Mouse (Mus musculus) liver, embryonic 15.5 days (tissue): ENCODE measurements around the gene Lsr. TPM values are rescaled to one million over a fixed set of nuclear protein-coding genes. Genes with fewer than 3 reads are reported as not detected.
"Not testable (repeated sequence)": the region's sequence is repeated elsewhere in the genome, so short reads cannot be mapped to it uniquely, and the experiment has no call there.

Experiments used
- ATAC-seq: fragments of 200-750 bp; cut with Nextera tagmentation; 2 replicates; pipeline ENCODE4 v1.8.0; 2017; ENCODE audit warnings: moderate number of reproducible peaks, mild to moderate bottlenecking, moderate library complexity; ENCODE audit not compliant: insufficient read depth
- H3K27ac ChIP-seq: fragments of 300-500 bp; sonication (generic); replicated peaks from 2 replicates; pipeline ENCODE4 v1.5.1; 2015; ENCODE audit warnings: mild to moderate bottlenecking, inconsistent platforms
- H3K27me3 ChIP-seq: fragments of 300-500 bp; sonication (generic); 2 replicates; pipeline ENCODE4 v1.6.1; 2015; ENCODE audit warnings: mild to moderate bottlenecking, inconsistent platforms
- H3K36me3 ChIP-seq: fragments of 300-500 bp; sonication (generic); replicated peaks from 2 replicates; pipeline ENCODE4 v1.6.1; 2015; ENCODE audit warnings: moderate library complexity, mild to moderate bottlenecking, inconsistent platforms
- H3K4me1 ChIP-seq: fragments of 300-500 bp; sonication (generic); replicated peaks from 2 replicates; pipeline ENCODE4 v1.6.1; 2015; ENCODE audit warnings: inconsistent platforms
- H3K4me2 ChIP-seq: fragments of 300-500 bp; sonication (generic); 2 replicates; pipeline ENCODE4 v1.6.1; 2015; ENCODE audit warnings: moderate library complexity, mild to moderate bottlenecking, inconsistent platforms
- H3K4me3 ChIP-seq: fragments of 300-500 bp; sonication (generic); replicated peaks from 2 replicates; pipeline ENCODE4 v1.5.1; 2015; ENCODE audit warnings: mild to moderate bottlenecking, inconsistent platforms
- H3K9ac ChIP-seq: fragments of 300-500 bp; sonication (generic); 2 replicates; pipeline ENCODE4 v1.6.1; 2015; ENCODE audit warnings: moderate library complexity, mild to moderate bottlenecking, inconsistent platforms
- H3K9me3 ChIP-seq: fragments of 300-500 bp; sonication (generic); replicated peaks from 2 replicates; pipeline ENCODE4 v1.6.1; 2016; ENCODE audit warnings: inconsistent platforms
- WGBS: fragments of 180-500 bp; shearing (Covaris S2); methylation state at CpG from one replicate; pipeline ENCODE4 v1.1.7; 2015; ENCODE audit warnings: mixed read lengths; ENCODE audit not compliant: insufficient replicate concordance; 5-methylcytosine and 5-hydroxymethylcytosine counted together
- polyA plus RNA-seq: library from polyadenylated mRNA; unstranded; fragments of >200 nt; fragmentation: Nextera tagmentation; extraction: Ambion mirVana; gene quantifications from 2 replicates; pipeline ENCODE4 v1.2.1, GENCODE M21; 2015

The Lsr gene
- polyA plus RNA-seq, 1 experiment from 2014 or later: 28.1 TPM

- Histone ChIP-seq H3K9me3 (no peaks in the 10 kb centered on the region), H3K36me3 (peaks cover 75% of the 10 kb centered on the region), H3K9ac (no peak overlapping the region), H3K4me1 (peaks cover 46% of the 10 kb centered on the region), H3K4me3 (no peak overlapping the region), H3K4me2 (no peak overlapping the region), H3K27ac (peak overlapping the region; percentile 21; the same call in 1 of the 2 replicates), H3K27me3 (no peaks in the 10 kb centered on the region)
- 71% methylated on average over 3 of the region's 3 CpGs for WGBS
- ATAC-seq: peak; percentile 32
Observed at GRCm38 (mm10) chr7:30954036-30954435, 19.2 kb downstream of the Lsr start.

DNA sequence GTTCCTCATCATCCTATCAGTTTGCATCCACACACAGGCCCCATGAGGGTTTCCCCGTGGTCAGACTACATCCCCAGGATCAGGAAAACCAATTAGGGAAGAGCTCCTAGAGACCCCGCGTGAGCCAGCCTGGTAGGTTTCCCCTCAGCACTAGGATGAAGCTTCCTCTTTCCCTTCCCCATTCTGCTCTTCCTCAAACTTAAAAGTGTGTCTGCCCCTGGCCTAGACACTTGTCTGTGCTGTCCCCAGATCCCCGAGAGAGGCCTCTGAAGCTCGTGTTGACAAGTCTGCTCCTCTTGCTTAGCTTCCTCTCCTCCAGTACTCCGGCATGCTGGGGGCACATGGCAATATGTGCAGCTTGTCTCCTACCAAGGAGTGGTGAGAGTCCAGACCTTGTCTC lies 19.8 kb downstream of the Lsr start:
- Histone ChIP-seq H3K9me3 (no peaks in the 10 kb centered on the region), H3K4me1 (peaks cover 41% of the 10 kb centered on the region), H3K9ac (no peak overlapping the region), H3K4me2 (no peak overlapping the region), H3K4me3 (no peak overlapping the region), H3K27ac (no peak overlapping the region), H3K27me3 (no peaks in the 10 kb centered on the region), H3K36me3 (peaks cover 73% of the 10 kb centered on the region)
- WGBS: 49% methylated on average over 6 of the region's 6 CpGs
- ATAC-seq: no peak

- Histone ChIP-seq H3K9ac (no peak overlapping the region), H3K36me3 (peaks cover 71% of the 10 kb centered on the region), H3K27me3 (no peaks in the 10 kb centered on the region), H3K4me3 (no peak overlapping the region), H3K9me3 (no peaks in the 10 kb centered on the region), H3K4me2 (no peak overlapping the region), H3K4me1 (peaks cover 33% of the 10 kb centered on the region), H3K27ac (no peak overlapping the region)
- 87% methylated on average over 16 of the region's 16 CpGs for WGBS
- no peak for ATAC-seq
Observed at GRCm38 (mm10) chr7:30952441-30953265, 20.6 kb downstream of the Lsr start.

GRCm38 (mm10) chr7:30949902-30950301 lies 23.4 kb downstream of the Lsr start:
- H3K27ac ChIP-seq, ATAC-seq, H3K9me3 ChIP-seq, H3K4me3 ChIP-seq, H3K4me2 ChIP-seq, H3K9ac ChIP-seq, H3K27me3 ChIP-seq: not testable (repeated sequence)
- Histone ChIP-seq H3K36me3 (peaks cover 73% of the 10 kb centered on the region), H3K4me1 (peaks cover 22% of the 10 kb centered on the region)
- WGBS: 79% methylated on average over 3 of the region's 3 CpGs

- Histone ChIP-seq H3K9me3 (no peaks in the 10 kb centered on the region), H3K4me2 (no peak overlapping the region), H3K4me3 (no peak overlapping the region), H3K4me1 (no peaks in the 10 kb centered on the region; the same call in 1 of the 2 replicates), H3K36me3 (peaks cover 32% of the 10 kb centered on the region), H3K9ac (no peak overlapping the region), H3K27ac (no peak overlapping the region), H3K27me3 (no peaks in the 10 kb centered on the region)
- WGBS: 88% methylated on average over 7 of the region's 7 CpGs
- no peak for ATAC-seq
Observed at GRCm38 (mm10) chr7:30945876-30946275, 27.4 kb downstream of the Lsr start.

- H3K27me3 ChIP-seq, H3K27ac ChIP-seq, H3K4me1 ChIP-seq, H3K4me3 ChIP-seq, H3K4me2 ChIP-seq, H3K9ac ChIP-seq, H3K9me3 ChIP-seq: not testable (repeated sequence)
- 82% methylated on average over 7 of the region's 7 CpGs for WGBS
- ATAC-seq: peak; percentile 44; the same call in 1 of the 2 replicates
- H3K36me3 ChIP-seq: peaks cover 28% of the 10 kb centered on the region
Observed at GRCm38 (mm10) chr7:30945466-30945865, 27.8 kb downstream of the Lsr start.

DNA sequence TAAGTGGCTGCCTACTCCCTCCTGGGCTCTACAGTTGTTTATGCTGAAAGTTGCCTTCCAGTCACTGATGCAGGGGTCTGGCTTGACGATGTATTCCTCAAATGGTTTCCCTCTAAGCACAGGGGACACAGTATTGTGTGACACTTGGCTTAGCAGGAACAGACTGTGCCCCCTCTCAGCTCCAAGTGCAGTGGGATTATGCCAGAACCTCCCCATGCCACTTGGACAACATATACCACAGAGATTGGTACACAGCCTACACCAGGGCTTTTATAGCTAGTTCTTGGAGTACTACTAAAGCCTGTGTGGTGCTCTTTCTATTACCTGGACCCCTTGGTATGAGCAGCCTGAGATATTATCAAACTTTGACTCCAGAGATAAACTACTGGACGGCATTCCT lies 28.6 kb downstream of the Lsr start:
- peaks cover 21% of the 10 kb centered on the region for H3K36me3 ChIP-seq
- H3K27ac ChIP-seq, ATAC-seq, H3K27me3 ChIP-seq, H3K4me1 ChIP-seq, H3K9ac ChIP-seq, H3K4me3 ChIP-seq, H3K9me3 ChIP-seq, H3K4me2 ChIP-seq: not testable (repeated sequence)
- 52% methylated on average over 2 of the region's 2 CpGs for WGBS

GRCm38 (mm10) chr7:30943909-30944635 lies 29.2 kb downstream of the Lsr start, which contains the start of gene Hamp:
Gene Hamp, minus strand, starts transcription at chr7:30944032.
- Histone ChIP-seq H3K9ac (no peak within 1 kb of the TSS), H3K4me2 (no peak within 1 kb of the TSS), H3K27ac (no peak within 1 kb of the TSS), H3K27me3 (no peaks in the 10 kb centered on the region), H3K4me1 (no peaks in the 10 kb centered on the region; the same call in 1 of the 2 replicates), H3K36me3 (peaks cover 14% of the 10 kb centered on the region), H3K4me3 (no peak within 1 kb of the TSS), H3K9me3 (no peaks in the 10 kb centered on the region)
- peak; percentile 38; the same call in 1 of the 2 replicates for ATAC-seq
- 56% methylated on average over 9 of the region's 9 CpGs for WGBS

- not testable (repeated sequence) for H3K4me3 ChIP-seq, H3K9me3 ChIP-seq, H3K4me1 ChIP-seq, H3K9ac ChIP-seq, ATAC-seq, H3K36me3 ChIP-seq, H3K27ac ChIP-seq, H3K27me3 ChIP-seq, H3K4me2 ChIP-seq
- WGBS: 24% methylated on average over 3 of the region's 3 CpGs
Observed at GRCm38 (mm10) chr7:30942365-30942764, 30.9 kb downstream of the Lsr start.

DNA sequence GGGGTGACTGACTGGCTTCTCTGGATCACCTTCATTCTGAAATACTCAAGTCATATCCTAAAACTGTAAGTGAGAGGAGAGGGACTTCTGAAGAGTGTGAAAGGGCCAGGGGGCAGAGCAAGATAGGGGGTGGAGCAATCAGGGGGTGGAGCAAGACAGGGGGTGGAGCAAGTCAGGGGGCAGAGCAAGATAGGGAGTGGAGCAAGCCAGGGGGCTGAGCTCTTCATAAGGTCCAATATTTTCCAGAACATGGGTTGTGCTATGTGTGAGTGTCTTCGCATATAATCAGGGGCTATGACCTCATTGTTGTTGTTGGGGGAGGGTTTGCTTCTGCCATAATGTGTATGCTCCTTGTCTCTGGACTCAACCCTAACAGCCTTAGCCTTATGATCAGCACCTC lies 33.2 kb downstream of the Lsr start:
- not testable (repeated sequence) for H3K36me3 ChIP-seq, H3K9me3 ChIP-seq, H3K27ac ChIP-seq, H3K27me3 ChIP-seq, H3K4me2 ChIP-seq, ATAC-seq, H3K4me1 ChIP-seq, H3K9ac ChIP-seq, H3K4me3 ChIP-seq
- WGBS: 58% methylated on average over 1 of the region's 1 CpGs

DNA sequence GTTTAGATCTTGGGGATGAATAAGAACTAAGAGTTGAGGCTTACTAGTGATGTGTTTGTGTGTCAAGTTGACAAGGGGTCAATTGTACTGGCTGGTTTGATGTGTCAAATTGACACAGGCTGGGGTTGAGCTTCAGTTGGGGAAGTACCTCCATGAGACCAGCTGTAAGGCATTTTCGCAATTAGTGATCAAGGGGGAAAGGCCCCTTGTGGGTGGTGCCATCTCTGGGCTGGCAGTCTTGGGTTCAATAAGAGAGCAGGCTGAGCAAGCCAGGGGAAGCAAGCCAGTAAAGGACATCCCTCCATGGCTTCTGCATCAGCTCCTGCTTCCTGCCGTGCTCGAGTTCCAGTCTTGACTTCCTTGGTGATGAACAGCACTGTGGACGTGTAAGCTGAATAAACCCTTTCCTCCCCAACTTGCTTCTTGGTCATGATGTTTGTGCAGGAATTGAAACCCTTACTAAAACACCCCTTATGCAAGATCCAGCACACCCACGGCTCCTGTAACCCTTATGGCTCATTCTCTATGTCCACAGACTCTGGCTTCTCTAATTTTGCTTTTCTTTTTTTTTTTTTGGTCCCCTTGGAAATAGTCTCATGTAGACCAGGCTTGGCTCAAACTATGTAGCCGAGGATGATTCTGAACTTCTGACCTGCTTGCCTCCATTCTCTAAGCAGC lies 37.7 kb downstream of the Lsr start:
- not testable (repeated sequence) for H3K9ac ChIP-seq, H3K27ac ChIP-seq, H3K4me3 ChIP-seq, H3K4me1 ChIP-seq, H3K27me3 ChIP-seq, ATAC-seq, H3K9me3 ChIP-seq, H3K36me3 ChIP-seq, H3K4me2 ChIP-seq
- 34% methylated on average over 6 of the region's 6 CpGs for WGBS
